Mouse (Mus musculus): ENCODE measurements around the gene Gclm.

Gclm gene

GRCm38 (mm10) chr3:122292300-122293222 is 47.2 kb downstream of the Gclm start:
- DNase-seq (ENCODE audit: low spot score in 2 of 2): peak; percentile 95

DNA sequence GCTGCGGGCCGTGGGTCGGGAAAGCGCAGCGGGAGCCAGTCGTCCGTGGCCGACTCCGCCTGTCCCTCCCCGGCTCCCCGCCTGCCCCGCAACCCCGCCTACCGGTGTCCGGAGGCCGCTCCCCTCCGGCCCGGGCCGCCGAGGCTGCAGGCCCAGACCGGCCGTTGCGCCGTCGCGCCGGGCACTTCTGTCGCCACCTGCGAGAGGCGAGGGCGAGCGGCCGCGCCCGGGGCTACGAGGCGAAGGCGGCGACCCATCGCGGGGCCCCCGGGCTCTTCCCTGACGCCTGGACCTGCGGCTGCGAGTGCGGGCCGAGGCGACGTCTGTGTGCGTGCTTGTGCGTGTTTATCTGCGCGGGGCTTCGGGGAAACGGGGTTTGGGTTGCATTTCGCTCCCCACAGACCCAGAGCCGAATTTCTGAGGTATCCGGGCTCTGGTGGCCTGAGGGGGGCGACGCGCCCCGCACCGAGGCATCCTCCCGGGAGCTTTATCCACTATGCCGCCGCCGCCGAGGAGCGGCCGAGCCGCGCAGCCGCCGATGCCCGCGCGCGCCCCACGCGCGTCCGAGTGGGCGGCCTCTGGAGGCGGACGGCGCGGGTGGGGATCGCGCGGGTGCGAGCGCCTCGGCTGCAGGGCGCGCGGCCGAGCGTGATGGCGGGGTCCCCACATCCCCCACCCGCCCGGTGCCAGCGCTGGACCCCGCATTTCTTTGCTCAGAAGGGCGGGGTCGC is 48.0 kb downstream of the Gclm start:
- DNase-seq (ENCODE audit: low spot score in 2 of 2): no peak

DNA sequence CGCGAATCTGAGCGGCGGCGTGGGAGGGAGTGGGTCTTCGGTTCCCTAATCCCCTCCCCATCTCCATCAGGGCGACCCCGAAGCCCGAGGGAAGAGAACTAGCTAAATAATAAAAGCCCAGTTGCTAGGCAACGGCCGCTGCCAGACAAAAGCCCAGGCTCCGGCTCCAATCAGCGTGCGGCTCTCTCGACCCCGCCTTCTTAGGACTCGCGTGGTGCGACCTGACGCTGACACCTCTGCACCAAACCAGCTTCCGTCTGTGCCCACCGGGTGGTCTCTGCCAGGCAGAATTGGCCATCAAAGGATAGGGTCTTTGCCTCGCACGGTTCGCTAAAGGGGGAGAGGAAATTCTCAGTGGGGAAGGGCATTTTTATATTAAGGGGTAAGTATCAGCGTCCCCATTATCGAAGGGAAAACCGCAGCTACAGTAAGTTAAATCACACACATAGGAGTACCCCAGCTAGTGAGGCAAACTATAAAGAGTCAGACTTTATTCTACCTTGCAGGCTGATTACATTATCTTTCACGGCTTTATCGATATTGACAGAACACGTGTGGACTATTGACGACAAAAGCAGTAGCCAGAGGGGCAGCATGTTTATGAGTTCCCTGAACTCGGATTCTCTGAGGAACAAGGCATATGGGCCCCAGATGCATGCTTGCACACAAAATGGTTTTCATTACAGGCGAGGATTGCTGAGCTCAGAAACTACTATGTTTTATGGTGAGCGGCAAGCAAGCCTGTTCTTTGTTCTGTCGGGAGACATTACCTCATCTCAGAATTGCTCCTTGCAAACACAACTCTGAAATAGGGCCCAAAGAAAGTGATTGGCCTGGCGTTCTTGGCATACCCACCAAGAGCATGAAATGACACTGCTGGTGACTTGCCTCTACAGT is 48.8 kb downstream of the Gclm start, which contains the start of gene Bcar3:
TSS of gene Bcar3 (plus strand) at position 183 of the 897 bp plus-strand sequence.
- DNase-seq (ENCODE audit: low spot score in 2 of 2): peak; percentile 80 to 86

GRCm38 (mm10) chr3:122295511-122295910 is 50.2 kb downstream of the Gclm start:
- peak in 1 of 2 experiments; percentile 38 for DNase-seq (ENCODE audit: low spot score in 2 of 2)

- no peak for DNase-seq (ENCODE audit: low spot score in 2 of 2)
These were observed 51.6 kb downstream of the Gclm start for GRCm38 (mm10) chr3:122296979-122297378.

- no peak for DNase-seq (ENCODE audit: low spot score in 2 of 2)
These were observed 55.9 kb downstream of the Gclm start for GRCm38 (mm10) chr3:122300983-122301919.

DNA sequence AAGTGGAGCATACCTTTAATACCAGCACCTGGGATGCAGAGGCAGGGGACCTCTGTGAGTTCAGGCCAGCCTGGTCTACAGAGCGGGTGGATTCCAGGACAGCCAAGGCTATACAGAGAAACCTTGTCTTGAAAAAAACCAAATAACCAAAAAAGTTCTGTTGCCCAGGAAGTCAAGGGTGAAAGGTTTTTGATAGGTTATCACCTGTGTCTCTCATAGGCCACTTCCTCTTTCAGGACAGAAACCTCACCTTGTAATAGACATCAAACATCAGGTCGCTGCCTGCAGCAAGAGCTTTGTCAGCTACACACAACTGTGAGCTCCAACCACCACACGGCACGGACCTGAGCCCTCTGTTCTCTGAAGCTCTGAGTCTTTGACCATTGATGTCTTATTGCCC is 59.2 kb downstream of the Gclm start:
- DNase-seq (ENCODE audit: low spot score in 2 of 2): no peak

DNA sequence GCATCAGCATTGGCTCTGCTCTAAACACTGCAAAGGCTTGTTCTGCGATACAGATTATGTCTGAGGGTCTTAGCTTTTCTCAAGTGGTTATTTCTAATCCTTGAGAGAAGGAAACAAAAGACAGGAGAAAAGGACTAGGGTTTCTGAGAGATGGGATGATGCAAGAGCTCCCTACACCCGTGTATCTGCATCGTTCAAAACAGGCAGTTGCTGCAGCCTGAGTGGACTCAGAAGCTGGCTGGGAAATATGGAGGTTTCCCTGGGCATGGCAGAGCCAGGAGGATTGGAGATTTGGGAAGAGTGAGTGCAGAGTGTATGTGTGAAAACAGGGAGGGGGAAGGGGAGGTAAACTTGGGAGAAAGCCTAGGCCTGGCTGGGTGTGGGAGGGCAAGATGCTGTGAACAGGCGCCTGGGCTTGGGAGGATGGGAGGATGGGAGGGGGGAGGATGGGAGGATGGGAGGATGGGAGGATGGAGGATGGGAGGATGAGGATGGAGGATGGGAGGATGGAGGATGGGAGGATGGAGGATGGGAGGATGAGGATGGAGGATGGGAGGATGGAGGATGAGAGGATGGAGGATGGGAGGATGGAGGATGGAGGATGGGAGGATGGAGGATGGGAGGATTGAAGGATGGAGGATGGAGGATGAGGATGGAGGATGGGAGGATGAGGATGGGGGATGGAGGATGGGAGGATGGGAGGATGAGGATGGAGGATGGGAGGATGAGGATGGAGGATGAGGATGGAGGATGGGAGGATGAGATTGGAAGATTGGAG is 62.7 kb downstream of the Gclm start:
- no peak for DNase-seq (ENCODE audit: low spot score in 2 of 2)

GRCm38 (mm10) chr3:122308981-122309380 is 63.6 kb downstream of the Gclm start:
- no peak for DNase-seq (ENCODE audit: low spot score in 2 of 2)

- peak; percentile 47 to 70 for DNase-seq (ENCODE audit: low spot score in 2 of 2)
These were observed 66.7 kb downstream of the Gclm start for GRCm38 (mm10) chr3:122312078-122312477.

GRCm38 (mm10) chr3:122312936-122313629 is 67.7 kb downstream of the Gclm start:
- no peak for DNase-seq (ENCODE audit: low spot score in 2 of 2)

- DNase-seq (ENCODE audit: low spot score in 2 of 2): no peak
These were observed 68.6 kb downstream of the Gclm start for GRCm38 (mm10) chr3:122313936-122314335.

DNA sequence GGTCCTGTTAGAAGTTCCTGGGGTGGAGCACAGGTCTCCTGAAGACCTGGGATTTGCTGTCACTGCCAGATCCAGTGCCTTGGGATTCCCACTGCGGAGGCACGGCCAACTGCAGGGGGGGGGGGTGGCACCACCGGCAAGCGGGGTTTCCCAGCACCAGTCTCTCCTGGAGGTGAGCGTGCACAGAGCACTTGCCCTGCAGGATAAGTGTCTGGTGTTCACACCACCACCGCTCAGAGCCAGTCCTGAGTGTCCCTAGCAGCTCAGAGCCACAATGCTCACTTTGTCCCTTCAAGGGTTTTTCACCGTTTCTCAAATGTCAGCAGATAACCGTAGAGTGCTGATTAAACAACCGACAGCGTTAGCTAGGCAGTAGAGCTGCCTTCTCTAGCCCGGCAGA is 71.3 kb downstream of the Gclm start:
- DNase-seq (ENCODE audit: low spot score in 2 of 2): no peak

DNA sequence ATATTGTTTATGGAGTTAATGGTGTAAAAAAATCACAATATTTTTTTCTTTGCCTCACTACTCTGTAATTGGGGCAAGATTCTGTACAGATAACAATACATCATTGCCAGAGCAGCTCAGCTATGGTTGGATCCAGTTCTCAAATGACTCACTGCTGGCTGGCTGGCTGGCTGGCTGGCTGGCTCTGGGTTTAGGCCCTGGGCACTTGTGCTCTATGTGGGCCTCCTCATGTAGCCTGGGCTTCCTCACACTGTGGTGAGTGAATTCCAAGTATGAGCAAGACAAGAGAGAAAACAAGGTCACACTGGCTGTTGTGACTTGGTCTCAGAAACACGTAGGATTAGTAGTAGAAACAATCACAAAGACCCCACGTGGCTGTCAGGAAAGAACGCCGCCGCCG is 72.0 kb downstream of the Gclm start:
- no peak for DNase-seq (ENCODE audit: low spot score in 2 of 2)
